Mouse (Mus musculus): ENCODE results near the gene E2f3. TPM values are rescaled to one million over a fixed set of nuclear protein-coding genes. Genes with fewer than 3 reads are reported as not detected.

The E2f3 gene
- polyA plus RNA-seq, 1 experiment from 2014 or later = 3.9 TPM

DNA sequence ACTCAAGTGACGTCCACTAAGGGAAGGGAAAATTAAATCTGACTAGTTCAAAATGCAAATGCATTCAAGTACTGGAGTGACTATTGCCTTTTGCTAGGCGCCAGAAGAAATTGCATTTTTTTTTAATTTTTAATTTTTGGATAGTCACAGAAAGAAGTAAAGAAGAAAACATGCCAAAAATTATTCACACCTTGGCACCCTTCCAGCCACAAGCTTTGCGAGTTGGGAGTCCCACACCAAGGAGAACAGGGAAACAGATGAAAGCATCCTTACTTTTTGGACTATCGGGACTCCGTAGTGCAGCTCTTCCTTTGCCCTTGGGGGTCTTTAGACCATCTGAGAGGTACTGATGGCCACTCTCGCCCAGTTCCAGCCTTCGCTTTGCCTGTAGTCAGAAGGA, 66.0 kb downstream of the E2f3 start:
- Histone ChIP-seq H3K4me1 (replicated peaks) (no peaks in the 10 kb centered on the region), H3K4me3 (replicated peaks) (no peak overlapping the region), H3K9ac (no peak overlapping the region), H3K27ac (replicated peaks) (no peak overlapping the region), H3K9me3 (replicated peaks) (no peaks in the 10 kb centered on the region), H3K36me3 (replicated peaks) (peaks cover 43% of the 10 kb centered on the region), H3K4me2 (no peak overlapping the region), H3K27me3 (no peaks in the 10 kb centered on the region)
- 78% methylated on average over 7 of the region's 7 CpGs for WGBS (ENCODE audit: insufficient replicate concordance)
- no peak for ATAC-seq (ENCODE audit: insufficient read depth)

DNA sequence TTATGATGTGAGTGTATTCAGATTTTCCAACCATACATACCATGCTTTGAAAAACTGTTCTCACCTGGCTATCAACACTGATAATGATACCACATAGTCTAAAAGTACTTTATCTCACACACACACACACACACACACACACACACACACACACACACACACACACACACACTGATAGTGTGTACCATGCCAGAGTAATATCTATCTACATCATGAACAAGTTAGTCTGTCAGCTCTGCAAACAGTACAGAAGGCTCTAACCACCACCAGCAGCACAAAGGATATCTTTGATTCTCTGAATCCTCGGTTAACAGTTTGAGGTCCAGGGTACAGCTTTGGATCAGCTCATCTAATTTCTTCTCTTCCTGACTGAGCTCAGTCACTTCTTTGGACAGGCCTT, 69.3 kb downstream of the E2f3 start:
- H3K36me3 ChIP-seq (replicated peaks) = peaks cover 69% of the 10 kb centered on the region

DNA sequence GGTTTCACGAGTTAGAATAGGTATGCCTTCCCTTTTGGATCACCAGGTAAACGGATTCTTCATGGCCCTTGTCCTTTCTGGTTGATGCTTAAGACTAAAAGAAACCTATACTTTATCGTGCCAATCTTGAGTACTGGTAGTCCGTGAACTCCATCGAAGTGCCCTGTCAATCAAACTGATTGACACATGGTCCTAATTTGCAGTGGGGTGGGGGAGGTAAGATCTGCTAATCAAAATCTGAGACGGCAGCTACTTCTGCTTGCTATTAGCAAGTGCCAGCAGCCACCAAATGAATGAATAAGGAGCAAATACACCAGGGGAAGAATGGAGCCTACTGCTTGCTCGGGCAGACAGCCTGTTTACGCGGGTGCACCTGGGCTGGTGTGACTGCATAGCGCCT, 72.3 kb downstream of the E2f3 start:
- Histone ChIP-seq H3K4me2 (no peak overlapping the region), H3K4me3 (replicated peaks) (no peak overlapping the region), H3K27ac (replicated peaks) (no peak overlapping the region), H3K36me3 (replicated peaks) (peaks cover 82% of the 10 kb centered on the region), H3K27me3 (no peaks in the 10 kb centered on the region), H3K9ac (no peak overlapping the region), H3K4me1 (replicated peaks) (no peaks in the 10 kb centered on the region), H3K9me3 (replicated peaks) (no peaks in the 10 kb centered on the region)
- WGBS (ENCODE audit: insufficient replicate concordance) = 83% methylated on average over 10 of the region's 10 CpGs
- ATAC-seq (ENCODE audit: insufficient read depth) = no peak

More for the DNA sequence above, 69.3 kb downstream of the E2f3 start:
- H3K27ac ChIP-seq (replicated peaks) = no peak overlapping the region
- 49% methylated on average over 1 of the region's 1 CpGs for WGBS (ENCODE audit: insufficient replicate concordance)
- no peak overlapping the region for H3K4me3 ChIP-seq (replicated peaks)
- H3K9ac ChIP-seq = no peak overlapping the region
- no peaks in the 10 kb centered on the region for H3K27me3 ChIP-seq
- H3K9me3 ChIP-seq (replicated peaks) = no peaks in the 10 kb centered on the region
- no peaks in the 10 kb centered on the region for H3K4me1 ChIP-seq (replicated peaks)
- H3K4me2 ChIP-seq = no peak overlapping the region
- no peak for ATAC-seq (ENCODE audit: insufficient read depth)

DNA sequence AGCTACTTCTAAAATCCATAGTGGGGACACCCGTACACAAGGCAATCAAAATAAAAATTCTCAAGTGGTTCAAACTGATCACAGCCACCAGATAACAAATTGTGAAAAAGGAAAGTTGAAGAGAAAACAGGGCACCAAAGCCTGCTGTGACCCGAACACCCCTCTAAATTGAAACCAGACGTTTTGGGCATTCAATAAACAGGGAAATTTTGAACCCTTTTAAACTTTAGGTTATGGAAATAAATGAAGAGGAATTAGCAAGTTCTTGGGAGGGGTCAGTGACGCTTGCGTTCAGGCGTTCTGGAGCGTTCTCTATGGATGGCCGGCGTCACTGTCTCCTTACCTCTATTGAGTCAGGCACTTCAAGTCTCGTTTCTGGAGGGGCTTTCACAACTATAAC, 72.8 kb downstream of the E2f3 start:
- no peaks in the 10 kb centered on the region for H3K9me3 ChIP-seq (replicated peaks)
- H3K36me3 ChIP-seq (replicated peaks) = peaks cover 82% of the 10 kb centered on the region
- H3K9ac ChIP-seq = no peak overlapping the region
- whole genome bisulfite sequencing (ENCODE audit: insufficient replicate concordance) = 85% methylated on average over 10 of the region's 10 CpGs
- H3K4me1 ChIP-seq (replicated peaks) = no peaks in the 10 kb centered on the region
- H3K4me2 ChIP-seq = no peak overlapping the region
- H3K27me3 ChIP-seq = no peaks in the 10 kb centered on the region
- no peak for ATAC-seq (ENCODE audit: insufficient read depth)
- no peak overlapping the region for H3K4me3 ChIP-seq (replicated peaks)
- no peak overlapping the region for H3K27ac ChIP-seq (replicated peaks)

DNA sequence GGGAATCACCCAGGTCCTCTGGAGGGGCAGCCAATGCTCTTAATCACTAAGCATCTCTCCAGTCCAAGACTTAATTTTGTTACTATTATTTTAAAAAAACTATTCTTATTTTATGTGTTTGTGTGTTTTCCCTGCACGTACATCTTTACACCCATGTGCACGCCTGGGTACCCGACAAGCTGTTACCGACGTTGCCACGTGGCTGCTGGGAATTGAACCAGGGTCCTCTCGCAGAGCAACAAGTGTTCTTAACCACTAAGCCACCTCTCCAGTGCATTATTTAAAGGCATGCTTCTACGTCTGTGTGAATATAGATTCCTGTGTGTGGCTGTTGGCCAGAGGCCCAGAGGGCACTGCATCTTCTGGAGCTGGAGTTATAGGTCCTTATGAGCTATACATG, 73.6 kb downstream of the E2f3 start:
- no peak overlapping the region for H3K4me2 ChIP-seq
- 88% methylated on average over 8 of the region's 8 CpGs for WGBS (ENCODE audit: insufficient replicate concordance)
- H3K4me1 ChIP-seq (replicated peaks) = no peaks in the 10 kb centered on the region
- H3K9me3 ChIP-seq (replicated peaks) = no peaks in the 10 kb centered on the region
- ATAC-seq (ENCODE audit: insufficient read depth) = no peak
- H3K36me3 ChIP-seq (replicated peaks) = peaks cover 80% of the 10 kb centered on the region
- H3K27ac ChIP-seq (replicated peaks) = no peak overlapping the region
- H3K4me3 ChIP-seq (replicated peaks) = no peak overlapping the region
- no peak overlapping the region for H3K9ac ChIP-seq
- no peaks in the 10 kb centered on the region for H3K27me3 ChIP-seq

DNA sequence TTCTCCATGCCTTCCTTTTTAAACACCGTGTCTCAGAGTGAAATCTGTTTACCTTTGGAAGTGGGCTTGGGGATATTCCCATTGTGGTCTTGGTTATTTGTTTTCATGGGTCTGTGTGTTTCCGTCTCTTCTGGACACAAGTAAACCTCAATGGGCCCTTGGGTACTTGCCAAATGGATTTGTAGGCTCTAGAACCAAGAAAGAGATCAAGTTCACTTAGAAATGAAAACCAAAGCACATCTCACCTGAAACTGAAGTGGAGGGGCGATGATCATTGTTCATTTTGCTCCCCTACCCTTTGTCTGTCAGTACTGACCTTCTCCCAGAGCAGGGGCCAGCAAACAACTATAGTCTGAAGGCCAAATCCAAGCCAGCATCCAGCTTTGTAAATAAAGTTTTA, 74.7 kb downstream of the E2f3 start:
- no peaks in the 10 kb centered on the region for H3K27me3 ChIP-seq
- H3K27ac ChIP-seq (replicated peaks) = no peak overlapping the region
- 85% methylated on average over 3 of the region's 3 CpGs for WGBS (ENCODE audit: insufficient replicate concordance)
- H3K36me3 ChIP-seq (replicated peaks) = peaks cover 79% of the 10 kb centered on the region
- no peak overlapping the region for H3K9ac ChIP-seq
- H3K4me3 ChIP-seq (replicated peaks) = no peak overlapping the region
- no peaks in the 10 kb centered on the region for H3K9me3 ChIP-seq (replicated peaks)
- no peak for ATAC-seq (ENCODE audit: insufficient read depth)
- H3K4me2 ChIP-seq = no peak overlapping the region
- H3K4me1 ChIP-seq (replicated peaks) = no peaks in the 10 kb centered on the region

DNA sequence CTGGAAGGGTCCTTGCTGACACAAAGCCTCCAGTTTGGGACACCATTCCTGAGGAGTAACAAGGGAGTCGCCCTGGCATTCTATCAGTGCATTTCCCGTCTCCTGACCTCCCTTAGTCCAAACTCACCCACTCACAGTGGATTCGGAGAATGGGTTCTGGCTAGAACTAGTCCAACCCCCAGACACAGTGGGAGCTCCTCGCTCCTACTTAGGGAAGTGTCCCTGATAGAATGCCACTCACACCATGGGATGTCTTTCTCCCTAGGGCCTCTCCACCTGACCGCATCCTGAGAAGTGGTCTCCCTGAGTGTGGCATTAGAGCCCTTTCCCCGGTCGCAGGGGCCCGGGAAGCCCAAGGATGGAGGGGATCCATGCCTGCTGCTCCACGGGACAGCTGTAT, 77.4 kb downstream of the E2f3 start:
- H3K4me1 ChIP-seq (replicated peaks) = no peaks in the 10 kb centered on the region
- peaks cover 55% of the 10 kb centered on the region for H3K36me3 ChIP-seq (replicated peaks)
- H3K9me3 ChIP-seq (replicated peaks) = no peaks in the 10 kb centered on the region
- H3K27ac ChIP-seq (replicated peaks) = no peak overlapping the region
- H3K27me3 ChIP-seq = no peaks in the 10 kb centered on the region
- ATAC-seq (ENCODE audit: insufficient read depth) = no peak
- no peak overlapping the region for H3K4me3 ChIP-seq (replicated peaks)
- H3K4me2 ChIP-seq = no peak overlapping the region
- WGBS (ENCODE audit: insufficient replicate concordance) = 90% methylated on average over 9 of the region's 9 CpGs
- no peak overlapping the region for H3K9ac ChIP-seq

DNA sequence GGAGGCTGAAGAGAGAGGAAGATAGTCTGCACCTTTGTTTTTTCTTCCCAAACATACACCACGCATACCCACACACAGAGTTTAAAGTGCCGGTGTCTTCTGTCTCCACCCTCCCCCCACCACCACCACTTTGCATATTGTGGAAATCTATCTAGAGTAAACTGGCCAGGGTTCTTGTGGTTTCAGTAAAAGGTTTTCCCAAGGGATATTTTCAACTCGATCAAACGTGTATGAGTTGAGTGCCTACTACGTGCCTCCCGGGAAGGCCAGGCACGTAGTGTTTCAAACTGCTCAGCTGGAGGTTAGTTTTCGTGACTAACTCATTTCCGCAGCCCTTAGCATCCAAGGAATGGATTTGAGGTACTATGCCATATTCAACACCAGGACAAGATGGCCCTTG, 77.9 kb downstream of the E2f3 start:
- H3K4me3 ChIP-seq (replicated peaks) = no peak overlapping the region
- no peaks in the 10 kb centered on the region for H3K9me3 ChIP-seq (replicated peaks)
- no peak overlapping the region for H3K27ac ChIP-seq (replicated peaks)
- peaks cover 50% of the 10 kb centered on the region for H3K36me3 ChIP-seq (replicated peaks)
- ATAC-seq (ENCODE audit: insufficient read depth) = no peak
- no peak overlapping the region for H3K9ac ChIP-seq
- 89% methylated on average over 9 of the region's 9 CpGs for whole genome bisulfite sequencing (ENCODE audit: insufficient replicate concordance)
- no peaks in the 10 kb centered on the region for H3K4me1 ChIP-seq (replicated peaks)
- H3K27me3 ChIP-seq = no peaks in the 10 kb centered on the region
- no peak overlapping the region for H3K4me2 ChIP-seq

DNA sequence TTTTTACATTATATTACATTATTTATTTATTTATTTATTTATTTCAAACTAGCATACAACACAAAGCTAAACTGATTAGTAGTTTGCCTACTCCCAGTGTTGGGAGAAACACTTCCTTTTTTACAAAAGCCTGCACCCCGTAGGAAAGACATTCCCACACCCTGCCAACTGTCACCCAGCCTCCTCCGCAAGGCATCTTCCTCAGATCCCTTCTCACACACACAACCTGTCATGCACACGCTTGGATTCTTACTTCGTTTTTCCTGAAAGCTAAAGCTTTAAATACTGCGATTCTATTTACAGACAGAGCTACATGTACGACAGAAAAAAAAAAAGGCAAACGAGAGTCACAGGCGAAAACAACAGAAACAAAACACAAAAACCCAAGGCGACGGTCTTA, 79.1 kb downstream of the E2f3 start:
- no peaks in the 10 kb centered on the region for H3K27me3 ChIP-seq
- H3K9me3 ChIP-seq (replicated peaks) = no peaks in the 10 kb centered on the region
- ATAC-seq (ENCODE audit: insufficient read depth) = no peak
- no peak overlapping the region for H3K27ac ChIP-seq (replicated peaks)
- H3K4me3 ChIP-seq (replicated peaks) = no peak overlapping the region
- H3K9ac ChIP-seq = no peak overlapping the region
- no peaks in the 10 kb centered on the region for H3K4me1 ChIP-seq (replicated peaks)
- peaks cover 43% of the 10 kb centered on the region for H3K36me3 ChIP-seq (replicated peaks)
- H3K4me2 ChIP-seq = no peak overlapping the region
- WGBS (ENCODE audit: insufficient replicate concordance) = 82% methylated on average over 10 of the region's 10 CpGs

DNA sequence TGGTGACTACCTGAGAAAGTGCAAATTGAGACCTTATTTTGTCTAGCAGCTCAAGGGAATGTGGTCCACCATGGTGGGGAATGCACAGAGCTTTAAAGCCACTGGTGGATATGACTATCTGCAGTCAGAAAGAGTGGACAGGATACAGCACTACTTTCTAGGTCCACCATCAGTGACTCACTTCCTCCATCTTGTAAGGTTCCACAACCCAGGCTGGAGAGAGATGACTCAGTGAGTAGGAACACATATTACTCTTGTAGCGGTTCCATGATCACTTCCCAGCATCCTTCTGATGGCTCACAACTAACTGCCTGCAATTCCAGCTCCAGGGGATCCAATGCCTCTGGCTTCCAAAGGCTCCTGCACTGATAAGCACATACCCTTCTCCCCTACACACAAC, 82.5 kb downstream of the E2f3 start:
- WGBS (ENCODE audit: insufficient replicate concordance) = 58% methylated on average over 1 of the region's 1 CpGs
- ATAC-seq (ENCODE audit: insufficient read depth) = no peak
- H3K4me3 ChIP-seq (replicated peaks) = no peak overlapping the region
- H3K9me3 ChIP-seq (replicated peaks) = no peaks in the 10 kb centered on the region
- no peaks in the 10 kb centered on the region for H3K4me1 ChIP-seq (replicated peaks)
- no peak overlapping the region for H3K4me2 ChIP-seq
- no peak overlapping the region for H3K27ac ChIP-seq (replicated peaks)
- peaks cover 15% of the 10 kb centered on the region; the same call in 1 of the 2 replicates for H3K36me3 ChIP-seq (replicated peaks)
- H3K27me3 ChIP-seq = no peaks in the 10 kb centered on the region
- no peak overlapping the region for H3K9ac ChIP-seq

DNA sequence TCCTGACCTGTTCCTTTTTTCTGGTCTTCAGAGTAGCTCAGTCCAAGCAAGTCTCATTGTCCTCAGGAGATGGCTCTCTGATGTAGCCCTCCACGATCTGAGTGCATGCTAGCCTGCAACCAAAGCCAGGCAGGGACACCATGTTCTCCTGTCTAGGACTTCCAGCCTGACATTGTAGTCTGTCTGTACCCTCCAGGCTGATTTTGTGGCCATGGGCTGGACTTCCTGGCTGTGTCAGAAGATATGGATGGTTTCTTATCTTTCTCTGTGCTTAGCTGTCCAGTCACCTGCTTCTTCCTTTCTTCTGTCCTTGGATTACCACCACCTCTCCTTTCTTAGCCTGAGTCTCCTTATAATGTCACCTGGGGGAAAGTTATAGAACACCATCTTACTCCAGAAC, 83.2 kb downstream of the E2f3 start:
- 48% methylated on average over 1 of the region's 1 CpGs for WGBS (ENCODE audit: insufficient replicate concordance)
- Histone ChIP-seq H3K4me1 (replicated peaks) (no peaks in the 10 kb centered on the region), H3K27me3 (no peaks in the 10 kb centered on the region), H3K27ac (replicated peaks) (no peak overlapping the region), H3K4me2 (no peak overlapping the region), H3K9ac (no peak overlapping the region), H3K4me3 (replicated peaks) (no peak overlapping the region), H3K36me3 (replicated peaks) (peaks cover 9% of the 10 kb centered on the region; the same call in 1 of the 2 replicates), H3K9me3 (replicated peaks) (no peaks in the 10 kb centered on the region)
- no peak for ATAC-seq (ENCODE audit: insufficient read depth)

DNA sequence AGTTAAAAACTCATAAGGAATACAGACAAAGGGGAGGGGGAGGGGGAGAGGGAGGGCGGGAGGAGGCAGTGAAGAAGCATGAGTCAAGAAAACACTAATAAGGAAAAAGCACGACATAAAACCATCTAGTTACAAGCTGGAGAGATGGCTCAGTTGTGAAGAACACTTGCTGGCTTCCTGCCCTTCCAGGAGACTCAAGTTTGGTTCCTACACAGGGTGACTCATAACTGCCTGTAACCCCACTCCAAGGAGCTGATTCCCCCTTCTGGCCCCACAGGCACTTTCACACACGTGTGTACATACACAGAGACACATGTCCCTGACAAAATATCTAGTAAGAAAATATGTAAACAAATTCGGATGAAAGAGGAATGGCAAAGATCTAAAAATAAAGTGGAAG, 84.2 kb downstream of the E2f3 start:
- Histone ChIP-seq H3K4me1 (replicated peaks) (no peaks in the 10 kb centered on the region), H3K27me3 (no peaks in the 10 kb centered on the region), H3K4me2 (no peak overlapping the region), H3K4me3 (replicated peaks) (no peak overlapping the region), H3K36me3 (replicated peaks) (peaks cover 3% of the 10 kb centered on the region; the same call in 1 of the 2 replicates), H3K9ac (no peak overlapping the region), H3K27ac (replicated peaks) (no peak overlapping the region), H3K9me3 (replicated peaks) (no peaks in the 10 kb centered on the region)
- 43% methylated on average over 4 of the region's 4 CpGs for WGBS (ENCODE audit: insufficient replicate concordance)
- ATAC-seq (ENCODE audit: insufficient read depth) = no peak
